Mouse (Mus musculus) kidney, embryonic 14.5 days (tissue): Measurements from ENCODE around the gene Sephs2. TPM values are rescaled to one million over a fixed set of nuclear protein-coding genes. Genes with fewer than 3 reads are reported as not detected.

Source experiments
- ATAC-seq: fragments of 200-750 bp; cut with Nextera tagmentation; 2 replicates; pipeline ENCODE4 v1.8.0; 2017; ENCODE audit warnings: moderate number of reproducible peaks, mild to moderate bottlenecking, moderate TSS enrichment, moderate library complexity; ENCODE audit not compliant: low FRiP score, low TSS enrichment
- H3K27ac ChIP-seq: fragments of 300-500 bp; sonication (generic); 2 replicates; pipeline ENCODE4 v1.5.1; 2014; ENCODE audit warnings: low read depth, mild to moderate bottlenecking, low read length, moderate library complexity, mixed read lengths
- H3K27me3 ChIP-seq: fragments of 300-500 bp; sonication (generic); 2 replicates; pipeline ENCODE4 v1.6.1; 2014; ENCODE audit warnings: mild to moderate bottlenecking, low read length; ENCODE audit not compliant: control insufficient read depth, insufficient read depth
- H3K36me3 ChIP-seq: fragments of 300-500 bp; sonication (generic); 2 replicates; pipeline ENCODE4 v1.6.1; 2014; ENCODE audit warnings: low read length, mixed read lengths; ENCODE audit not compliant: control insufficient read depth, insufficient read depth
- H3K4me1 ChIP-seq: fragments of 300-500 bp; sonication (generic); 2 replicates; pipeline ENCODE4 v1.6.1; 2014; ENCODE audit warnings: low read length, mixed read lengths; ENCODE audit not compliant: control insufficient read depth, insufficient read depth
- H3K4me2 ChIP-seq: fragments of 300-500 bp; sonication (generic); replicated peaks from 2 replicates; pipeline ENCODE4 v1.6.1; 2014; ENCODE audit warnings: low read depth, mild to moderate bottlenecking, low read length
- H3K4me3 ChIP-seq: fragments of 300-500 bp; sonication (generic); 2 replicates; pipeline ENCODE4 v1.5.1; 2014; ENCODE audit warnings: mild to moderate bottlenecking, low read length
- H3K9ac ChIP-seq: fragments of 300-500 bp; sonication (generic); 2 replicates; pipeline ENCODE4 v1.6.1; 2014; ENCODE audit warnings: low read depth, mild to moderate bottlenecking, low read length, moderate library complexity
- H3K9me3 ChIP-seq: fragments of 300-500 bp; sonication (generic); 2 replicates; pipeline ENCODE4 v1.6.1; 2016; ENCODE audit warnings: low read length; ENCODE audit not compliant: control insufficient read depth
- WGBS: fragments of 180-500 bp; shearing (Covaris S2); extraction: QIAGEN DNeasy Blood & Tissue Kit; methylation state at CpG from one replicate; pipeline ENCODE4 v1.1.7; 2014; 5-methylcytosine and 5-hydroxymethylcytosine counted together
- polyA plus RNA-seq: library from polyadenylated mRNA; unstranded; fragments of >200 nt; fragmentation: Nextera tagmentation; extraction: Ambion mirVana; gene quantifications from 2 replicates; pipeline ENCODE4 v1.2.1, GENCODE M21; 2014

The Sephs2 gene
- polyA plus RNA-seq, 1 experiment from 2014 or later: 132 TPM

GRCm38 (mm10) chr7:127260309-127261111, 13.3 kb downstream of the Sephs2 start, which contains the start of gene Dctpp1:
Dctpp1 (minus strand) TSS chr7:127260709.
- no peaks in the 10 kb centered on the region for H3K27me3 ChIP-seq
- H3K4me1 ChIP-seq: 0 out of 2 replicates have a peak, but pooled peaks cover 4% of the 10 kb centered on the region
- peak; percentile 98 for ATAC-seq
- H3K4me2 ChIP-seq: peak within 1 kb of the TSS; percentile 64
- under 1% methylated on average over 50 of the region's 50 CpGs for WGBS
- H3K4me3 ChIP-seq: peak within 1 kb of the TSS; percentile 57
- H3K27ac ChIP-seq: no peak within 1 kb of the TSS
- H3K36me3 ChIP-seq: peaks cover 16% of the 10 kb centered on the region; the same call in 1 of the 2 replicates
- H3K9ac ChIP-seq: peak within 1 kb of the TSS; percentile 71
- no peaks in the 10 kb centered on the region for H3K9me3 ChIP-seq

GRCm38 (mm10) chr7:127259186-127259905, 14.5 kb downstream of the Sephs2 start:
- no peak for ATAC-seq
- Histone ChIP-seq H3K4me1 (peaks cover 12% of the 10 kb centered on the region), H3K4me3 (peak overlapping the region; percentile 57; the same call in 1 of the 2 replicates), H3K9me3 (no peaks in the 10 kb centered on the region), H3K27me3 (no peaks in the 10 kb centered on the region), H3K4me2 (peak overlapping the region; percentile 64), H3K9ac (peak overlapping the region; percentile 71; the same call in 1 of the 2 replicates), H3K36me3 (peaks cover 16% of the 10 kb centered on the region; the same call in 1 of the 2 replicates), H3K27ac (no peak overlapping the region)
- WGBS: 74% methylated on average over 8 of the region's 8 CpGs

DNA sequence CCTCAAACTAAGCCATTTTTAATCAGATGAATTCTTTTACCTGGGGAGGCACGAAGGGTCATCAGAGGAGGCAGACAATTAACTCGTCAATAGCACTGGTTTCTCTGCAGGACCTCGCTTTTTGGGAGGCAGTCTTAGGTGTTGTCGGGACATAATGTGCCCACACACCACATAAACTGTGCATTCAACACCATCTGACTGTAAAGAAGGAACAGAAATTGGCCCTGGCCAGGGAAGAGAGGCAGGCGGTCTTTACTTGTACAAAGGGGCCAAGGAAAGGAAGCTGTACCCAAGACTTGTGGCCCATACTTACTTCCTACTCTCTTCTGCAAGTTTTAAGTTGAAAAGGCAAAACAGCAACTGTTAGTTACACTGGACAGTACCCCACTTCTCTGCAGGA, 17.3 kb downstream of the Sephs2 start:
- Histone ChIP-seq H3K27ac (no peak overlapping the region), H3K4me1 (peaks cover 12% of the 10 kb centered on the region), H3K9ac (no peak overlapping the region), H3K27me3 (no peaks in the 10 kb centered on the region), H3K9me3 (no peaks in the 10 kb centered on the region), H3K4me2 (no peak overlapping the region), H3K36me3 (peaks cover 16% of the 10 kb centered on the region; the same call in 1 of the 2 replicates), H3K4me3 (no peak overlapping the region)
- 94% methylated on average over 5 of the region's 5 CpGs for WGBS
- no peak for ATAC-seq

- ATAC-seq: no peak
- H3K4me2 ChIP-seq: no peak overlapping the region
- 95% methylated on average over 2 of the region's 2 CpGs for WGBS
- no peaks in the 10 kb centered on the region for H3K27me3 ChIP-seq
- no peak overlapping the region for H3K4me3 ChIP-seq
- no peak overlapping the region for H3K27ac ChIP-seq
- no peaks in the 10 kb centered on the region for H3K9me3 ChIP-seq
- H3K4me1 ChIP-seq: peaks cover 12% of the 10 kb centered on the region
- H3K36me3 ChIP-seq: peaks cover 16% of the 10 kb centered on the region; the same call in 1 of the 2 replicates
- H3K9ac ChIP-seq: no peak overlapping the region
Observed at GRCm38 (mm10) chr7:127255965-127256364, 17.9 kb downstream of the Sephs2 start.

- H3K4me1 ChIP-seq: peaks cover 12% of the 10 kb centered on the region
- no peak for ATAC-seq
- H3K4me3 ChIP-seq: peak overlapping the region; percentile 54
- peak overlapping the region; percentile 93 for H3K27ac ChIP-seq
- 12% methylated on average over 4 of the region's 4 CpGs for WGBS
- H3K36me3 ChIP-seq: peaks cover 21% of the 10 kb centered on the region; the same call in 1 of the 2 replicates
- H3K9ac ChIP-seq: peak overlapping the region; percentile 73; the same call in 1 of the 2 replicates
- H3K27me3 ChIP-seq: no peaks in the 10 kb centered on the region
- H3K9me3 ChIP-seq: no peaks in the 10 kb centered on the region
- H3K4me2 ChIP-seq: peak overlapping the region; percentile 85
Observed at GRCm38 (mm10) chr7:127255008-127255407, 18.8 kb downstream of the Sephs2 start.

- H3K27me3 ChIP-seq: no peaks in the 10 kb centered on the region
- under 1% methylated on average over 134 of the region's 136 CpGs for WGBS
- H3K4me2 ChIP-seq: peak overlapping the region; percentile 85
- H3K36me3 ChIP-seq: peaks cover 26% of the 10 kb centered on the region; the same call in 1 of the 2 replicates
- peak overlapping the region; percentile 93 for H3K27ac ChIP-seq
- ATAC-seq: peak; percentile 97
- no peaks in the 10 kb centered on the region for H3K9me3 ChIP-seq
- peak overlapping the region; percentile 73 for H3K9ac ChIP-seq
- peaks cover 10% of the 10 kb centered on the region for H3K4me1 ChIP-seq
- H3K4me3 ChIP-seq: peak overlapping the region; percentile 54
Observed at GRCm38 (mm10) chr7:127253821-127254769, 19.8 kb downstream of the Sephs2 start.

DNA sequence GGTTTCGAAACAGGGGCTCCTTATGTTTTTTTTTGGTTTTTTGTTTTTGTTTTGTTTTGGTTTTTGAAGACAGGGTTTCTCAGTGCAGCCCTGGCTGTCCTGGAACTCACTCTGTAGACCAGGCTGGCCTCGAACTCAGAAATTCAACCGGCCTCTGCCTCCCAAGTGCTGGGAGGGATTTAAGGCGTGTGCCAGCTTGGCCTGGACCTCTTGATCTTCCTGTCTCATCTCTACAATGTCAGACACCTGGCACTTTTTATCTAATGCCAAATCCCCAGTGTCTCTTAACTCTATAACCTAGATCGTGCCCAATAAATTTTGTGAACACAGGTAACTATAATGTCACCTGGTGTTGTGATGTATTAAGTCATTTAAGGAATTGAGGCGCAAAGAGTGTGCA, 20.5 kb downstream of the Sephs2 start:
- Histone ChIP-seq H3K4me1 (peaks cover 8% of the 10 kb centered on the region), H3K4me2 (peak overlapping the region; percentile 85), H3K9me3 (no peaks in the 10 kb centered on the region), H3K27me3 (no peaks in the 10 kb centered on the region), H3K9ac (peak overlapping the region; percentile 73; the same call in 1 of the 2 replicates), H3K27ac (no peak overlapping the region; the same call in 1 of the 2 replicates), H3K36me3 (peaks cover 28% of the 10 kb centered on the region; the same call in 1 of the 2 replicates), H3K4me3 (peak overlapping the region; percentile 54)
- ATAC-seq: no peak
- 82% methylated on average over 6 of the region's 6 CpGs for WGBS

GRCm38 (mm10) chr7:127252414-127252813, 21.4 kb downstream of the Sephs2 start:
- Histone ChIP-seq H3K27me3 (no peaks in the 10 kb centered on the region), H3K27ac (no peak overlapping the region), H3K36me3 (peaks cover 28% of the 10 kb centered on the region; the same call in 1 of the 2 replicates), H3K4me3 (no peak overlapping the region), H3K4me2 (no peak overlapping the region), H3K9me3 (no peaks in the 10 kb centered on the region), H3K4me1 (peaks cover 8% of the 10 kb centered on the region), H3K9ac (no peak overlapping the region)
- ATAC-seq: no peak
- whole genome bisulfite sequencing: 88% methylated on average over 2 of the region's 2 CpGs
